Mouse (Mus musculus) CD4-positive helper T cell, adult 2 months (primary cell): ENCODE measurements around the gene Prl4a1.
"Not testable (repeated sequence)": the region's sequence is repeated elsewhere in the genome, so short reads cannot be mapped to it uniquely, and the experiment has no call there.

Source experiments
- DNase-seq: peaks from one replicate; pipeline ENCODE4 v3.0.0-alpha.2; 2012; ENCODE audit warnings: low read depth, missing footprints, low spot score

The Prl4a1 gene

DNA sequence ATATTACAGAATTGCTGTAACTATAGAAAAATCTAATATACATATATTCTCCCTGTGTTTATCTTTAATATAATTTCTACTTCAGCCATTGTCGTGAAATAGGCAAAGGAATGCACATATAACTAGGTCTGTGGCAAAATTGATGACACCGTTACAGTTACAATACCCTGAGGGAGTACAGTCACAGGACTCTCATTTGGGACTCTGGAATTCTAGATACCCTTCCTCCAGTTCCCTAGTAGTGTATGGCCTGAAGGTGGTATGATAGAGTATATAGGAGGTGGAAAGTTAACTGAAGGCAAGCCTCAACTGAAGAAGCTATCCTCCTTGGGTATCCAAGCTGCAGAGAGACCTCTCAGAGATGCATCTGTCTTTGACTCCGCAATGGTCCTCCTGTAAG lies at the start of gene Prl4a1:
Prl4a1 (plus strand) TSS at position 301 of the 400 bp plus-strand sequence.
- DNase-seq = no peak

DNA sequence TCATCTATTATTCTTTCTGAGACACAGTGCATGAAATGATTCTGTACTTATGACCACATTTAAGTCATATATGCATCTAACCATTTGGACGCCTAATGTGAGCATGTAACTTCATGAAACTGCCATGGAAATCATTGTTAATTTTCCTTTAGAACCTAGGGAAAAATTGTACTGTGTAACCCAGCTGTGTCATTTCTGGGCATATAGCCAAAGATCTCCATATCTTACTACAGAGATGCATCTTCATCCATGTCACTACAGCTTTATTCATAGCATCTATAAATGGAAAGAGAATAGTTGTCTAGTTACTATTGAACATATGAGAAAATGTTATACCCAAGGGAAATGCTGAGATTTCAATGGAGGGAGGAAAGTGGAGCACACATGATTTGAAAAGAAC lies 43.1 kb upstream of the Prl4a1 start:
- DNase-seq = no peak

GRCm38 (mm10) chr13:27974281-27974680 lies 41.7 kb upstream of the Prl4a1 start:
- not testable (repeated sequence) for DNase-seq

- DNase-seq = no peak
Observed at GRCm38 (mm10) chr13:27977646-27978045, 38.4 kb upstream of the Prl4a1 start.

DNA sequence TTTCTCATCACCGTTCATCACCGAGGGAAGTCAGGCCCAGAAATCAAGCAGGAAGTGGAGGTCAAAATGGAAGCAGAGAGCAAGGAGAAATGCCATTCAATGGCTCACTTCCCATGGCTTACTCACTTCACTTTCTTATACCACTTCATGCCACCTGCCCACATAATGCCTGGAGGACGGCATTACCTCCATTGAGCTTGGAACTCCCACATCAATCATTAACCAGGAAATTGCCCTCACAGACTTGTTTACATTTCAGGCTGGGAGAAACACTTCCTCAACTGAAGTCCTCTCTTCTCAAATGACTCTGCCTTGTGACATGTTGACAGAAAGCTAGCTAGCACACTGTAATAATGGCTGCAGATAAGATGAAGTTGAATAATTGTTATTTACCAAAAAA lies 19.5 kb upstream of the Prl4a1 start:
- DNase-seq = not testable (repeated sequence)

DNA sequence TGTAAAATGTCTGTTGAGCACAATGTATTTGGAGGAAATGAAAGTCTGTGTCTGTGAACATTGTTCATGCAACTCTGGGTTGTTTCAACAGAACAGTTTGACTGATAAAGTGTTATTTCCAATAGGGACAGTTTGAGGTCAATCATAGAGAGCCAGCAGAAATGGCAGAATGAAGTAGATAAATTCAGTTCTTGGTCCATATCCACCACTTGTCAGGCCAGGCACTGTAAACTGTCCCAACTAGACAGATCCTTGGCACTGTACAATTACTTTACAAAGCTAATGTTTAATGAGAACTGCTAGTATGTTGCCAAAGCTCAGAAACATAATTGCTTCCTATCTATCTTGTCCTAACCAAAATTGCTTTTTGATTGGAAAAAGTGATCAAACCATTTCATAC lies 13.3 kb downstream of the Prl4a1 start:
- no peak for DNase-seq

- no peak for DNase-seq
Observed at GRCm38 (mm10) chr13:28069315-28069714, 53.3 kb downstream of the Prl4a1 start.
